Comparison of ENCODE assay signal across 19 mouse cellular contexts in genomic region chr1:166377171-166377570, GRCm38 (mm10).
"Had no signal": no experiment of that assay in that cellular context is flagged by ENCODE, and none has a peak within 500 bp of the region (broad histone marks: within the 10 kb centered on the region; RNA-seq: fewer than 3 reads in every experiment).

No protein-coding gene starts in this region.

- DNase-seq: layer of hippocampus, postnatal 36 days; liver; liver, embryonic 13.5 days; lung, embryonic 14.5 days; midbrain, embryonic 14.5 days; retina, postnatal 1 day; right cerebral cortex, postnatal 25 days; spleen, adult 18-20 months; thymus, postnatal 25 days had no signal

- ATAC-seq: hindbrain, embryonic 16.5 days; intestine, embryonic 16.5 days; lung, postnatal 0 days had no signal

- H3K9me3 ChIP-seq: kidney, embryonic 15.5 days; neural tube, embryonic 13.5 days; stomach, embryonic 15.5 days had no signal

- H3K27me3 ChIP-seq: kidney, embryonic 15.5 days; limb, embryonic 13.5 days; liver, embryonic 13.5 days; neural tube, embryonic 13.5 days; stomach, embryonic 15.5 days had no signal

- H3K36me3 ChIP-seq: kidney, embryonic 15.5 days; liver, embryonic 13.5 days; neural tube, embryonic 13.5 days; stomach, embryonic 15.5 days had no signal

- H3K27ac ChIP-seq: kidney, embryonic 15.5 days; left cerebral cortex, adult 2 months; limb, embryonic 13.5 days; liver, embryonic 13.5 days; macrophage; neural tube, embryonic 13.5 days; stomach, embryonic 15.5 days had no signal

- H3K9ac ChIP-seq: kidney, embryonic 15.5 days; limb, embryonic 13.5 days; liver, embryonic 13.5 days; lung, embryonic 14.5 days; neural tube, embryonic 13.5 days; stomach, embryonic 15.5 days had no signal

- H3K4me3 ChIP-seq: kidney, embryonic 15.5 days; left cerebral cortex, adult 2 months; limb, embryonic 13.5 days; liver, embryonic 13.5 days; myocyte; neural tube, embryonic 13.5 days; stomach, embryonic 15.5 days had no signal

- H3K4me2 ChIP-seq: kidney, embryonic 15.5 days; limb, embryonic 13.5 days; liver, embryonic 13.5 days; lung, embryonic 14.5 days; neural tube, embryonic 13.5 days; stomach, embryonic 15.5 days had no signal
